Mouse (Mus musculus): ENCODE measurements around the gene Cfhr2. TPM values are rescaled to one million over a fixed set of nuclear protein-coding genes. Genes with fewer than 3 reads are reported as not detected.
"Not testable (repeated sequence)": the region's sequence is repeated elsewhere in the genome, so short reads cannot be mapped to it uniquely, and the experiment has no call there.

Cfhr2 gene
- not detected in 2 replicates for polyA plus RNA-seq (2014; fragmentation: Nextera tagmentation; extraction: Ambion mirVana)

DNA sequence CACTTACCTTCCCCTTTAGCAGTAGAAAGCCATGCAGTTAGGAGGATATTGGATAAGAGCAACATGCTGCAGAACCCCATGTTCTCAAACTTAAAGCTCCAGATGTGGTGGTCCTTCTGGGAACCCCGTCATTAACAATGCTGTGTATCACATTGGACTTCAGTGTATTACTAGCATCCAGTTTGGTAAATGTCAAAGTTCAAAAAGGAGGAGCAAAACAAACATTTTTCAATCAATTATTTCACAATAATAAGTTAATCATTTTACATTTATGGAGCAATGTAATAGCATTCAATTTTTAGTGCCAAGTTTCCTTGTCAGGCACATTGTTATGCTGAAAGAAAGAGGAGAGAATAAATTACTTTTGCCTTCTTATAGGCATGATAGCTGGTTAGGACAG, at the start of gene Cfhr2:
TSS of gene Cfhr2 (minus strand) at position 155 of the 400 bp plus-strand sequence.
- Histone ChIP-seq H3K27me3 (ENCODE audit: control insufficient read depth, insufficient read depth, low read length) (no peaks in the 10 kb centered on the region), H3K36me3 (ENCODE audit: control insufficient read depth, insufficient read depth, low read length) (no peaks in the 10 kb centered on the region), H3K4me2 (ENCODE audit: low read depth, low read length) (no peak within 1 kb of the TSS), H3K9ac (replicated peaks; ENCODE audit: low read depth, low read length) (no peak within 1 kb of the TSS), H3K9me3 (ENCODE audit: control insufficient read depth, low read length) (no peaks in the 10 kb centered on the region), H3K27ac (ENCODE audit: low read depth, low read length) (no peak within 1 kb of the TSS), H3K4me1 (ENCODE audit: control insufficient read depth, insufficient read depth, low read length) (no peaks in the 10 kb centered on the region), H3K4me3 (ENCODE audit: low read depth, low read length) (no peak within 1 kb of the TSS)
- ATAC-seq (ENCODE audit: low read depth), result no peak
- WGBS, result 89% methylated on average over 1 of the region's 1 CpGs

DNA sequence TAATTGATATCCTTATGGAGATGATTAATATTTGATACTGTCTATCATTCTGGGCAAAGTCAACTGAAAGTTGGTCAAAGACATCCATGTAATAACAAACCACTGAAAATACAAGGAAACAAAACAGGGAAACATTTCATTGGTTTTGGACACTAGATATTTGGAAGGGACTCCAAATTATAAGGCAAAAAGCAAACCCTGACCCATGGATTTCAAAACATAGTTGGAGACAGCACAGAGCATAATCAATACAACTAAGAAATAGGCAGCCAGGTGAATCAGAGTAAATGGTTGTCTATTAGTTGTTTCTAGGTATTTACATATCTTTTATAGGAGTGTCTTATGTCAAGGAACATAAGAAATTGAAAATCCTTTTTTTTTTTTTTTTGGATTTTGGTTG, 5.2 kb upstream of the Cfhr2 start:
- no peak for ATAC-seq (ENCODE audit: low read depth)
- no peaks in the 10 kb centered on the region for H3K9me3 ChIP-seq (ENCODE audit: control insufficient read depth, low read length)
- no peaks in the 10 kb centered on the region for H3K27me3 ChIP-seq (ENCODE audit: control insufficient read depth, insufficient read depth, low read length)

DNA sequence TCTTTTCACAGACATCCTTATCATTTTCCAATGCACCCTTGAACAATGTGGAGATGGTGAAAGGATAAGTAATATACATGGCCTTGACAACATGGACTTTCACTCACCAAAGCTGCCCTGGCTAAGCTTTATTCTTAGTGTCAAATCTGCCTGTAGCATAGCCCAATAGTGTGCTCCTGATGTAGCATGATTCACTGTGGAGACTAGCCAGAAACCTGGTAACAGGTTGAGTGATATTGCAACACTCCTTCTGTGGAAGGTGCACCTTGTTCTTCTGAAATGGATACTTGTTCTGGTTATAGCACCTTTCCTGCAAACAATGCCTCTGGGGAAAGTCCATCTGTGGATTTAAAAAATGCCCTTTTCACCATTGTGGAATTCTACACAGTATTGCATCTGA, 1.7 kb upstream of the Cfhr2 start:
- Histone ChIP-seq H3K36me3 (ENCODE audit: control insufficient read depth, insufficient read depth, low read length) (no peaks in the 10 kb centered on the region), H3K27me3 (ENCODE audit: control insufficient read depth, insufficient read depth, low read length) (no peaks in the 10 kb centered on the region), H3K4me1 (ENCODE audit: control insufficient read depth, insufficient read depth, low read length) (no peaks in the 10 kb centered on the region), H3K4me2 (ENCODE audit: low read depth, low read length) (no peak overlapping the region), H3K9ac (replicated peaks; ENCODE audit: low read depth, low read length) (no peak overlapping the region), H3K27ac (ENCODE audit: low read depth, low read length) (no peak overlapping the region), H3K9me3 (ENCODE audit: control insufficient read depth, low read length) (no peaks in the 10 kb centered on the region), H3K4me3 (ENCODE audit: low read depth, low read length) (no peak overlapping the region)
- no peak for ATAC-seq (ENCODE audit: low read depth)

More for the DNA sequence above, 5.2 kb upstream of the Cfhr2 start:
- Histone ChIP-seq H3K27ac (ENCODE audit: low read depth, low read length) (no peak overlapping the region), H3K9ac (replicated peaks; ENCODE audit: low read depth, low read length) (no peak overlapping the region), H3K36me3 (ENCODE audit: control insufficient read depth, insufficient read depth, low read length) (no peaks in the 10 kb centered on the region), H3K4me2 (ENCODE audit: low read depth, low read length) (no peak overlapping the region), H3K4me1 (ENCODE audit: control insufficient read depth, insufficient read depth, low read length) (no peaks in the 10 kb centered on the region), H3K4me3 (ENCODE audit: low read depth, low read length) (no peak overlapping the region)

DNA sequence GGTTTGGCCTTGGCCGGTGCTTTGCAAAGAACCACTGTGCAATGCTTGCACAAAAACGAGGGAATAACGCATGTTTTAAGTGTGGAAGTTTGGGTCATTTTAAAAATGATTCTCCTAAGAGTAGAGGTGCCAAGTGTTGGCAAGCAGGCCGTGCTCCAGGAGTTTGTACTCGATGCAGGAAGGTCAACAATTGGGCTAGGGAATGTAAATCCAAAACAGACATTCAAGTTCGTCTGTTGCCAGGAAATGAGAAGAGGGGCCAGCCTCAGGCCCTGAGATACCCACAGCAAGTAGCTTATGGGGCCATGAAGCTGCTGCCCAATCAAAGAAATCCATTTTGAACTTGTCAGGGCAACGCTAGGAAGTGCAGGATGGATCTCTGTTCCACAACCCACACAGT, 18.8 kb downstream of the Cfhr2 start:
- no peak overlapping the region for H3K9ac ChIP-seq (replicated peaks; ENCODE audit: low read depth, low read length)
- no peak overlapping the region for H3K4me3 ChIP-seq (ENCODE audit: low read depth, low read length)
- no peaks in the 10 kb centered on the region for H3K27me3 ChIP-seq (ENCODE audit: control insufficient read depth, insufficient read depth, low read length)
- no peak overlapping the region for H3K27ac ChIP-seq (ENCODE audit: low read depth, low read length)
- no peaks in the 10 kb centered on the region for H3K36me3 ChIP-seq (ENCODE audit: control insufficient read depth, insufficient read depth, low read length)
- ATAC-seq (ENCODE audit: low read depth), result no peak
- WGBS, result 72% methylated on average over 7 of the region's 7 CpGs
- no peak overlapping the region for H3K4me2 ChIP-seq (ENCODE audit: low read depth, low read length)
- H3K4me1 ChIP-seq (ENCODE audit: control insufficient read depth, insufficient read depth, low read length), result no peaks in the 10 kb centered on the region
- no peaks in the 10 kb centered on the region for H3K9me3 ChIP-seq (ENCODE audit: control insufficient read depth, low read length)

DNA sequence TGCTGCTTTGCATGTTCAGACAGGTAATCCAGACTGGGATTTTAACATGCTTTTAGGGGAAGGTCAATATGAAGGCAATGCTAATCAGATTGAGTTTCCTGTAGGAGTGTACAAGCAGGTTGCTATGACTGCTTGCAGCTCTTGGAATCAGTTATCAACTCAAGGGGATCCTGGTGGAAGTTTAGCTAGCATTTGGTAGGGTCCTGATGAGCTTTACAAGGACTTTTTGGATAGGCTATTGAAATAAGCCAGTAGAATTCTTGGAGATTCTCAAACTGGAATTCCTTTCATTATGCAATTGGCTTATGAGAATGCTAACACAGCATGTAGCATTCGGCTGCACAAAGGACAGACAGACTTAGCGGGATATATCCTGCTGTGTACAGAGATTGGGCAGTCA, 19.2 kb downstream of the Cfhr2 start:
- Histone ChIP-seq H3K27me3 (ENCODE audit: control insufficient read depth, insufficient read depth, low read length) (no peaks in the 10 kb centered on the region), H3K4me1 (ENCODE audit: control insufficient read depth, insufficient read depth, low read length) (no peaks in the 10 kb centered on the region), H3K9ac (replicated peaks; ENCODE audit: low read depth, low read length) (no peak overlapping the region), H3K9me3 (ENCODE audit: control insufficient read depth, low read length) (no peaks in the 10 kb centered on the region), H3K27ac (ENCODE audit: low read depth, low read length) (no peak overlapping the region), H3K4me3 (ENCODE audit: low read depth, low read length) (no peak overlapping the region), H3K4me2 (ENCODE audit: low read depth, low read length) (no peak overlapping the region), H3K36me3 (ENCODE audit: control insufficient read depth, insufficient read depth, low read length) (no peaks in the 10 kb centered on the region)
- no peak for ATAC-seq (ENCODE audit: low read depth)
- 69% methylated on average over 2 of the region's 2 CpGs for WGBS

DNA sequence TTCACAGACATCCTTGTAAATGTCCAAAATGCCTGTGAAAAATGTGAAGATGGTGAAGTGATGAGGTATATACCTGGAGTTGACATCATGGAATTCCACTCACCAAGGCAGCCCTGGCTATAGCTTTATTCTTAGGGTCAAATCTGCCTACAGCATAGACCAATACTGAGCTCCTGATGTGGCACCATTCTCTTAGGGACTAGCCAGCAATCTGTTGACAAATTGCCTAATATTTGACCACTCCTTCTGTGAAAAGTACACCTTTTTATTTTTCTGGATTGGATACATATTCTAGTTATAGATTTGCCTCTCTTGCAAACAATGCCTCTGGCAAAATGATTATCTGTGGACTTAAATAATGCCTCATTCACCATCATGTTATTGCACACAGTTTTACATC, 49.9 kb downstream of the Cfhr2 start:
- Histone ChIP-seq H3K27me3 (ENCODE audit: control insufficient read depth, insufficient read depth, low read length) (no peaks in the 10 kb centered on the region), H3K4me1 (ENCODE audit: control insufficient read depth, insufficient read depth, low read length) (no peaks in the 10 kb centered on the region), H3K27ac (ENCODE audit: low read depth, low read length) (no peak overlapping the region), H3K36me3 (ENCODE audit: control insufficient read depth, insufficient read depth, low read length) (no peaks in the 10 kb centered on the region), H3K9me3 (ENCODE audit: control insufficient read depth, low read length) (no peaks in the 10 kb centered on the region), H3K4me2 (ENCODE audit: low read depth, low read length) (no peak overlapping the region), H3K4me3 (ENCODE audit: low read depth, low read length) (no peak overlapping the region), H3K9ac (replicated peaks; ENCODE audit: low read depth, low read length) (no peak overlapping the region)
- no peak for ATAC-seq (ENCODE audit: low read depth)

DNA sequence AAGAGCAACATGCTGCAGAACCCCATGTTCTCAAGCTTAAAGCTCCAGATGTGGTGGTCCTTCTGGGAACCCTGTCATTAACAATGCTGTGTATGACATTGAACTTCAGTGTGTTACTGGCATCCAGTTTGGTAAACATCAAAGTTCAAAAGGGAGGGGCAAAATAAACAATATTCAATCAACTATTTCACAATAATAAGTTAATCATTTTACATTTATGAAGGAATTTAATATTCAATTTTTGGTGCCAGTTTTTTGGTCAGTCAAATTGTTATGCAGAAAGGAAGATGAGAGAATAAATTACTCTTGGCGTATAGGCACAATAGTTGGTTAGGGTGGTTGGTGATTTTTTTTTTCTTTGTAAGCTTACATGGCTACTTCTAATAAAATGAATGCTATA, 77.4 kb downstream of the Cfhr2 start, which contains the start of gene Gm4788:
TSS of gene Gm4788 (minus strand) at position 101 of the 400 bp plus-strand sequence.
- no peaks in the 10 kb centered on the region for H3K27me3 ChIP-seq (ENCODE audit: control insufficient read depth, insufficient read depth, low read length)
- H3K4me2 ChIP-seq (ENCODE audit: low read depth, low read length), result no peak within 1 kb of the TSS
- no peak within 1 kb of the TSS for H3K4me3 ChIP-seq (ENCODE audit: low read depth, low read length)
- H3K36me3 ChIP-seq (ENCODE audit: control insufficient read depth, insufficient read depth, low read length), result no peaks in the 10 kb centered on the region
- no peak for ATAC-seq (ENCODE audit: low read depth)
- H3K9ac ChIP-seq (replicated peaks; ENCODE audit: low read depth, low read length), result no peak within 1 kb of the TSS
- H3K27ac ChIP-seq (ENCODE audit: low read depth, low read length), result no peak within 1 kb of the TSS
- WGBS, result 96% methylated on average over 1 of the region's 1 CpGs
- no peaks in the 10 kb centered on the region for H3K9me3 ChIP-seq (ENCODE audit: control insufficient read depth, low read length)
- H3K4me1 ChIP-seq (ENCODE audit: control insufficient read depth, insufficient read depth, low read length), result no peaks in the 10 kb centered on the region

DNA sequence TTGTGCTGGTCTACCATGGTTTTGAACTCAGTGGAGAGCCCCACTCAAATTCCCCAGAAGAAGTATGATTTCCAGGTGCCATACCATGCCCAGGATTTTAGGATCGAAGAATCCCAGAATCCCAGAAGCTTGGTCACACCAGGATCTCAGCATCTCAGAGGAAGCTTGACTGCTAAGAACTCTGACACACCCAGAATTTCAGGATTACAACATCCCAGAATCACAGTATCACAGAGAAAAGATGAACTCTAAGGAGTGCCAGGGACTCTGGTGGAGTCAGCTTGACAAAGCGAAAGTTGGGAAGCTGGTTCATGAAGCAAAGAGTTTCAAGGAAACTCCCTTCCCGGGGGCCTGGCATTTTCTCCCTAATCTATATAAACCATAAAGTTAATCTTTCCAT, 88.6 kb downstream of the Cfhr2 start:
- H3K4me3 ChIP-seq (ENCODE audit: low read depth, low read length); H3K27ac ChIP-seq (ENCODE audit: low read depth, low read length); H3K36me3 ChIP-seq (ENCODE audit: control insufficient read depth, insufficient read depth, low read length); H3K4me2 ChIP-seq (ENCODE audit: low read depth, low read length); H3K9ac ChIP-seq (replicated peaks; ENCODE audit: low read depth, low read length); H3K4me1 ChIP-seq (ENCODE audit: control insufficient read depth, insufficient read depth, low read length); H3K27me3 ChIP-seq (ENCODE audit: control insufficient read depth, insufficient read depth, low read length); H3K9me3 ChIP-seq (ENCODE audit: control insufficient read depth, low read length); ATAC-seq (ENCODE audit: low read depth): not testable (repeated sequence)
- 88% methylated on average over 3 of the region's 3 CpGs for WGBS
